Mouse (Mus musculus): ENCODE results near the gene Zbtb24. TPM values are rescaled to one million over a fixed set of nuclear protein-coding genes. Genes with fewer than 3 reads are reported as not detected.
"Not testable (repeated sequence)": the region's sequence is repeated elsewhere in the genome, so short reads cannot be mapped to it uniquely, and the experiment has no call there.

Zbtb24 gene
- total RNA-seq (2021): 10 to 100 TPM; 15.5 to 18.9 TPM
- long read RNA-seq, experiment 1, transcript Zbtb24-205 (2 exons, 2,476 nt): major isoform, 5 of 14 reads
- long read RNA-seq, experiment 1, transcript Zbtb24-201 (7 exons, 2,844 nt): major isoform, 5 of 14 reads
- long read RNA-seq, experiment 1, partial matches to known transcripts: 1 of 14 reads
- long read RNA-seq, experiment 1, other reads (novel, unspliced or antisense): 3 of 14 reads
- long read RNA-seq, experiment 2, partial matches to known transcripts: 0 of 7 reads
- long read RNA-seq, experiment 2, other reads (novel, unspliced or antisense): 3 of 7 reads

- DNase-seq: peak; percentile 97
These were observed at the start of gene Zbtb24 for GRCm38 (mm10) chr10:41450137-41450670. Gene Zbtb24, plus strand, starts transcription at chr10:41450383.

GRCm38 (mm10) chr10:41401097-41401496 lies 49.1 kb upstream of the Zbtb24 start:
- DNase-seq: no peak

- DNase-seq: no peak
These were observed 46.8 kb upstream of the Zbtb24 start for GRCm38 (mm10) chr10:41403364-41403763.

DNA sequence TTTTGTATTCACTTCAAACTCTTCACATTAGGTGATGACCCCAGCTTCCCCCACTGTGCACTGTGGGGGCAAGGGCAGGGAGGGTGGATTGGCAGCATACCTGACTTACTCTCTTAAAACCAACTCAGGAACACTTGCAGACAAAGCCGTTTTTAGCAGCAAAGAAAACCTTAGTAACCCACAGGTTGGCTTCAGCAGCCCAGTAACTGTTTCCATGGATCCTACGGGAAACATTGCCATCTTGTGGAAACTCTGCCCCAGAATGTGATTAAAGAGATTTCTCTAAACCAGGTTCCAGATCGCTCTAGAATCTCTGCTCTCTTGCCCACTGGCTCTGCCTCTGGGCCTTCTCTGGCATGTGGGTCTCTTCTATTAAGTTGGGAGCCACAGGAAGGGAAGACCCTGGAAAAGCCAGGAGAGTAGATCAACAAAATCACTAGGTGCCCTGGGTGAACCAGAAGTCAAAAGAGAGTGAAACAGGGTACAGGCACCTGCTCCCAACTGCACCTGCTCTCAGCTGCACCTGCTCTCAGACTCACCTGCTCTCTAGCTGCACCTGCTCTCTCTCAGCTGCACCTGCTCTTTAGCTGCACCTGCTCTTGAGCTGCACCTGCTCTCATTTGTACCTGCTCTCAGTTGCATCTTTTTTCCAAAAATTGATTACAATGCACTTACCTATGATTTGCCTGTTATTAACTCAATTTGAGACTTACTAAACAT lies 46.1 kb upstream of the Zbtb24 start:
- no peak for DNase-seq

DNA sequence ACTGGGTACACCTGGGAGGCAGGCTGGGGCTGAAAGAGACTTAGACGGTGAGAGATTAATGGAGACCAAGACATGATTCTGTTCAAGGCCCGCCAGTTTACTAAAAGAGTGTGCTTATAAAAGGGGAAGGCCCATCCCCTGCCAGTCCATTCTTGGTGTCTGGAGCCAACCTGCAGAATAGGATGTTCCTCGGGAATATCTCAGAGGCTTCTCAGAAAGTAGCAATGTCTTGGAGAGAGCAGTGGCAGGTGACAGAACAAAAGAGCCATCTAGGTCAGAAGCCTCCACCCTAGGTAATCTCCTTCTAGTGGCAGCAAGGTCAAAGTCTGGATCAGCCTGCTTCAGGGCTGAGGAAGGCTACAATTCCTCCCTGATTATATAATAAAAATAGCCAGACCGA lies 40.0 kb upstream of the Zbtb24 start:
- DNase-seq: not testable (repeated sequence)

GRCm38 (mm10) chr10:41410821-41411220 lies 39.4 kb upstream of the Zbtb24 start:
- not testable (repeated sequence) for DNase-seq

GRCm38 (mm10) chr10:41413471-41413870 lies 36.7 kb upstream of the Zbtb24 start:
- not testable (repeated sequence) for DNase-seq

GRCm38 (mm10) chr10:41415368-41415767 lies 34.8 kb upstream of the Zbtb24 start:
- not testable (repeated sequence) for DNase-seq

DNA sequence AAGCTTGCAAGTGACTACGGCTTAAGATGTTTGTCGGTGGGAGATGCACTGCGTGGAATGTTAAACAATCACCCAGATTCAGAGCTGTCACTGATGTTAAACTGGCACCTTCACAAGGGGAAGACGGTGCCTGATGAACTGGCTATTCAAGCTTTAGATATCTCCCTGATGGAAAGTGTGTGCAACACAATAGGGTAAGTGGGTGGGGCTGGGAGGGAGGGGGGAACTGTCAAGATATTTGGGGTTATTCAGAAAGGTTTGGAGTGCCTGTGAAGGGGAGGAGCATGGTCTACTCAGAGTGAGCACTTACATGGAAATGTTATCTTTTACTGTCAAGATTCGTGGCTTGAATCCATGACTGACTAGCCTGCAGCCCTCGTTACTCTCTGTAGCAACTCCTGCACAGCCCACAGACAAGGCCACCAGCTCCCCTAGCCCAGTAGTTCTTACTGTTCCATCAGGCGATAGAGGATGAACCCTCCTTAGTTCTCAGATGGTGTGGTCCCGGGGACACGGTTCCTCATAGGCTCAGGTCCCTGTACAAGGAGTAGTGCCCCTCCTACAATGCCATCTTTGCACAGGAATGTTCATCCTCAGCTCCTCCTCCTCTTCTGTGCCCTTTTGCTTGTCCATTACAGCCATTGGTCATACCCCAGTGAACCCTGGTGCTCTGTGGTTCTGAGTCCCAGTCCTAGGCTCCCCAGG lies 29.5 kb upstream of the Zbtb24 start:
- DNase-seq: no peak

DNA sequence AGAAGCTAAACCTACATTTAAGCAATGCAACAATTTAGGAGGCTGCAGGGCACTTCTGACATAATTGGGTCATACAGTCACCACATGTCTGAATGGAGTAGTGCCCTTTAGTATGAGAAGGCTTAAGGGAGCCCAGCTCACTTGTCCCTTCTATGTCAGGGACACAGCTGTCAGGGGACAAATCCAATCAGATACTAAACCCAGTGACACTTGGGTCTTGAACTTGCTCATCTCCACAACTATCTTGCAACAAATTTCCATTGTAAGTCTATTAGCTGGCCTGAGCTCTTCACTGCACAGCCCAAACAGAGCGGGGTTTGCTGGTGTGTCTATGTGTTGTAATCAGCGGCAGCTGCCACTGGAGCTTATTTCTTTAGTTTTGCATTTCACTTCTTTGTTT lies 26.5 kb upstream of the Zbtb24 start:
- DNase-seq: no peak

GRCm38 (mm10) chr10:41426368-41426767 lies 23.8 kb upstream of the Zbtb24 start:
- no peak for DNase-seq

GRCm38 (mm10) chr10:41434624-41435023 lies 15.6 kb upstream of the Zbtb24 start:
- DNase-seq: peak; percentile 70

DNA sequence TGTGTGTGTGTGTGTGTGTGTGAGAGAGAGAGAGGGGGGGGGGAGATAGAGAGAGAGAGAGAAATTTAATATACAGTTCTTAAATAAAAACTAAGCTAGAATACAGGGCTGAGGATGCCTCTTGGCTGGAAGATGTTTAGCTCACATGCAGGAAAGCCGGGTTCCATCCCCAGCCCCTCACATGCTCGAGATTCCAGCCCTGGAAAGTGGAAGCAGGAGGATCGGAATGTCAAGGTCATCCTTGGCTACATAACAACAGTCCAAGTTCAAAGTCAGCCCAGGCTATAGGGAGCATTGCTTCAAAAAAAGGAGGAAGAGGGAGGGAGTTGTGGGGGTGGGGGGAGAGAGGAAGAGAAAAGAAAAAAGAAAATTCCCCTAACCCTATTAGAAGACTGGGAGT lies 15.0 kb upstream of the Zbtb24 start:
- DNase-seq: no peak

DNA sequence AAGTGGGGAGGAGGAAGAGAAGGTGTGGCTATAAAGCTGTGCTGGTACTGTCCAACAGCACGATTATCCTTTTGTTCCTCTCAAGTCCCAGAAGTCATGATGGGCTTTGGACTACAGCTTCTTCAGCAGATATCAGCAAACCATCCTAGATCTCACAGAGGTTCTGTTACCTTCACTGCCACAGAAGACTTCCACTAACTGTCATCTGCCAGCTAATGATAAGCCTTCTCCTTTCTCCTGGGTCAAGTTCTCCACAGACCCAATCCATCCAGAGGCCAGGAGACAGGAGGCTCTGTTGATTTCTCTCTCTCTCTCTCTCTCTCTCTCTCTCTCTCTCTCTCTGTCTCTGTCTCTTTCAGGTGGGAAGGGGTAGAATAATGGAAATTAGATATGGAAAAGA lies 2.0 kb upstream of the Zbtb24 start:
- DNase-seq: no peak

- peak; percentile 35 for DNase-seq
These were observed 499 bp upstream of the Zbtb24 start for GRCm38 (mm10) chr10:41449684-41450083.

GRCm38 (mm10) chr10:41450780-41451522 lies 768 bp downstream of the Zbtb24 start:
- DNase-seq: no peak

- no peak for DNase-seq
These were observed 1.5 kb downstream of the Zbtb24 start for GRCm38 (mm10) chr10:41451656-41452055.

DNA sequence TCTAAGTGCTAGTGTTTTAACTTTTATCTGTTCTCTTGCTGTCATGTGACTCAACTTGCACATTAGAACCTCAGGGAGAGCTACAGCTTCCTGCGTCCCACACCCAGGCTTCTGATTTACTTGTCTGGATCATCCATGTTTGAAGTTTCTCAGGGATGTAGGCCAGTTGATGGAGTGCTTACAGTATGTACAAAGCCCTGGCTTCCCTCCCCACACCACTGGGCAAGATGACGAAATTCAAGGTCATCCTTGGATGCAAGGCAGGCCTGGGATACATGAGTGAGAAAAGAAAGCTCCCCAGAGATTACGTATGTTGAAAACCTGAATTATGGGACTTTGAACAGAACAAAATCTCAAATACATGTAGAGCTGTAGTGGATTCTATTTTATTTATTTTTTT lies 2.6 kb downstream of the Zbtb24 start:
- DNase-seq: peak; percentile 20

DNA sequence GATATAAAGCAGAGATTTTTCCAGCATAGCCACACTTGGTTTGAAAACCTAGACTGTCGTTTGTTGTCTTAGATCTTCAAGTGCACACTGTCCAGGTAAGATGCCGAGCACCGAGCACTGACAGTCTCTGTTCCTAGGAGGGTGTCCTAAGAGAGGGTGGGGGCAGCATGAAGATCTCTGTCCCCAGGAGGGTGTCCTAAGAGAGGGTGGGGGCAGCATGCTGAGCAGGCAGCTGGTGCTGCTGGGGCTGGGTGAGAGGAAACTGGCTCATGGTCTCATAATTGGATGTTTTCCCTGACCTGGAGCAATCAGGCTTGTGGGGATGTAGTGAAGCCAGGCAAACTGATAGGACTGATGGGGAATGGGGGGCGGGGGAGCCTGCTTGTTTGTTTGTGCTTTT lies 9.8 kb downstream of the Zbtb24 start:
- no peak for DNase-seq

DNA sequence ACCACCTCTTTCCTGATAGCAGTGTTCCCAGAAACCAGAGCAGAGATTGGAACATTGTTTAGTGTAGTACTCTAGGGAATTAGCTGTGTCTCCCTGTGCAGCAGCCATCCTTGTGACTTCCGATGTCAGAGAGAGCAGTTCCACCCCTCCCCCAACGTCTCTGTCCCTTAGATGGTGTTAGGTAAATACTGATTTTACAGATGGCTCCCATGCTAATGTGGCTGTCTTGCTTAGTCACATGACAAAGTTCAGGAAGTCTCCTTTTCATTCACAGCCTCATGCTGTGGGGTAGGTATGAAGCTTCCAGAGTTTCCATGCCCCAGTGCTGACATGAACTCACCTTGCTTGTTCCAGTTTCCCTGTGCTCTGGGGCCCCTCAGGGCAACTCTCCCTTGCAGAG lies 10.3 kb downstream of the Zbtb24 start:
- no peak for DNase-seq

DNA sequence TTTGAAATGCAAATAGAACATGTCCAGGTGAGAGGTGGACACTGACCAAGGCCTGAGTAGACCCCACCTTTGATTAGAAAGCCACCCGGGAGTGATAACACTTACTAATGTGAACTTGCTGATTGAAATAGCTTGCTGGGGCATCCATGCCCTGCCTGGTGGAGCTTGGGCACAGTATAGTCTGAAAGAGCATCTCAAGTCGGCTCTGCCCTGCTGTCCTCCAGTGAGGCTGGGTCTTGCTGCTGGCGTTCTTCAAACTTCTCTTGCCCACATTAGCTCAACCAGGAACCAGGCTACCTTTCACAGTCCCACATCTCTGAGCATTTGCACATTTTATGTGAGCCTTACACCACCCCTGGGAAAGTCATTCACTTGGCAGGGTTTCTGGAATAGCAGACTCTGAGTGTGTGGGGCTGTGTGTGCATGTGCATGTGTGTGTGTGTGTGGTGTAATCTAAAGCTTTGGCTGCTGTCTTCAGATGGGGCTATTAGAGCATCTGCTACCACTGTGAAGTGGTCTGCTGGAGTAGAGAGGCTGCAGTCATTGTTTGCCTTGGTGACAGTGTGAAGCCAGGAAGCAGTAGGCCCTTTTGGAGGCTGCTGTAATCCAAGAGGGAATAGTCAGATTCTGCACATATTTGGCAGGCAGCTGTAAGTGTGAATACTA lies 11.0 kb downstream of the Zbtb24 start:
- no peak for DNase-seq

Data from adrenal gland, postnatal 10 days (tissue).